Mouse (Mus musculus): ENCODE results near the gene Itprip.

The Itprip gene

DNA sequence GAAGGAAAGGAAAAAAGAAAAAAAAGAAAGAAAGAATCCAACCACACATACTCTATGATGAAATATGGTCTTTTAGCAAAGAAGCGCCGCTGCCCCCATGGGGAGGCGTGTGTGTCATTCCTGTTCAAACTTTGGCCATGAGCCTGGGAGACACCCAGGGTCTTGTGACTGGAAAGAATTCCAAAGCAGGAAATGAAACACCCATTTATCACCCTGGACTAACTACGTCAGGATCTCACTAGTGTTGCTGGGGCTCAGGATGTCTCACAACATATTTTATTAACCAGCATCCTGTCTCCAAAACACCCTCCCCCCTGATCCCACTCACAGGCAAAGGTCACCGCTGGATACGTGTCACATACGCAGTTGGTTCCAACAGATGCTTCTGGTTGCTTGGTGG is 32.5 kb downstream of the Itprip start:
- intact Hi-C loops (cut with DNase I) = no loop called here

DNA sequence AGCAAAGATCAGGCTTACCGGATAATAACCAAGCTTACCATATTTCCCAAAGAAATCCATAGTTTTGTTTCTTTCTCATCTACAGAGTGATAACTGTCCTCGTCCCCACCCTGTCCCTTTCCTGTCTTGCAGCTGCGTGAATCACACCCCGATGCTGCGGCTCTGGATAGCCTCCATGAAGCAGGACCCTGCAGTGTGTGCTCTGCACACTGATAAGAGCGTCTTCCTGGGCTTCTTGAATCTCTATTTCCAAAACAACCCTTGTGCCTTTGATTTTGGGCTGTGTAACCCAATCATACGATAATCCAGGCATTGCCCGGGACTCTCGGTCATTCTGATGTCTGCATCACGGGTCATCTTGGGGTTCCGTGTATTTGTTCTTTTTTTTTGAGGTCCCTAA is 33.2 kb downstream of the Itprip start:
- intact Hi-C loops (cut with DNase I) = no loop called here

DNA sequence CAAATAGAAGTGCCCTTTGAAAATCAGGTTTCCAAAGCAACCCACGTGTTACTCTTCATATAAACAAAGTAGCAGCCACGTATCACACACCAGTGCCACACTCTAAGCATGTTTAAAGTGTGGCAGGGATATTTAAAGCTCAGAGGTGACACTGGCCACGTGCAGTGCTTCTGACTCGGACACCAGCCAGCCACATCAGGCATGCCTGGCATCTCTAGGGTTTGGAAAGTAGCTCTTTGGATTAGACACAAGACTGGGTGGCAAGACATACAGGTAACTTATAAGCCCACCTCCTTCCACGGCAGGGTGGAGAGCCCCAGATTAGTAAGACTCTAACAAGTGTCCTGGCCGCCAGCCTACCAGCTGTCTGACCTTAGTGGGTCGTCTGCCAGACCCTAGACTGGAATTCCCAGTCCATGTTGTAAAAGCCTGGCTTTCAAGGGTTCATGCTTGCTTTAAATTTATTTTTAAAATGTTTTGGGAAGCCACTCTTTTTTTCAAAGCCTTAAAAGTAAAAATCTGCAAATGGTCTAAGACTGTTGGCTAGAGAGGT is 33.8 kb downstream of the Itprip start:
- intact Hi-C loops (cut with DNase I) = no loop called here

DNA sequence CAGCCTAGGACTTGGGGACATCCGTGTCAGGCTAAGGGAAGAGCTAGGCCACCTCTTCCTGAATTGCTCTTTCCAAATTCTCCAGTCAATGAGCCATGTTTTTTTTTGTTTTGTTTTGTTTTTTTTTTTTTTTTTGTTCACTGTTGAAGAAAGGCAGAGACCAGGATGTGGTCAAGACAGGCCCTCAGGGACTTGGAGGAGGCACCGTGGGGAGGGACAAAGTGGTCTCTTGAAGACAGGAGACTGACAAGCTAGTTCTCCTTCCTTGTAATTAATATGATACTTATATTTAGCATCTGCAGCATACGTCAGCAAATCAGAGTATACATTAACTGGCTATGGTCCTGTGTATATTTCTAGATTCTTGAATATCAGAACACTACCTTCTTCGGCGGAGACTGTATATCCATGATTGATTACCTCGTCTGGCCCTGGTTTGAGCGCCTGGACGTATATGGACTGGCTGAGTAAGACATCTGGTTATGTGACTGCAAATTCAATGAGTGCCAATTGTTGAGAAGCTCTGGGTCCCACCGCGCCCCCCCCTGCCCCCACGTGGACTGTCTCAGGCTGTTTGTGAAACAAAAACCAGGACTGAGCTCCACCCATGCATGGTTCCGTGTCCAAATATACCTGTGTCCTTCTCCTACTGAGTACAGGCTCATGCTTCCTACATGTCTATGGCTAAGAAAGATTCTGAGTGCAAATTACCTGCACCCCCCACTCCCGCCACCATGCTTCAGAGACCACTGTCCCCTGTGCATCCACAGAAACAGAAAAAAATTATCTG is 34.6 kb downstream of the Itprip start:
- intact Hi-C loops (cut with DNase I) = no loop called here

DNA sequence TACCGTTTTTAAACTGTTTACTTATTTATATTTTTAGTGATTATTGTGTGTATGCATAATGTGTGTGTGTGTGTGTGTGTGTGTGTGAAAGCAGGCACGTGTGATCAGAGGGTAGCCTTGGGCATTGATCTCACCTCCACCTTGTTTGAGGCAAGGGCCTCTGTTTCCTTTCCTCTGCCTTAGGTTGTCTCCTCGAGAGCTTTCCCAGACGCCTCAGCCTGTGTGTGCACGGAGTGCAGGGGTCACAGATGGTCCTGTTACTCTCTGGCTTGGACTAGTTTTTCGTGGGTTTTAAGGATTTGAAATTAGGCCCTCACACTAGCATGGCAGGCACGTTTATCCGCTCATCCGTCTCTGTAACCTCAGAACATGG is 36.2 kb downstream of the Itprip start:
- intact Hi-C loops (cut with DNase I) = loop anchor here (1.0 kb wide), 1 partner anchor 49 kb away; no protein-coding TSS in a partner anchor

DNA sequence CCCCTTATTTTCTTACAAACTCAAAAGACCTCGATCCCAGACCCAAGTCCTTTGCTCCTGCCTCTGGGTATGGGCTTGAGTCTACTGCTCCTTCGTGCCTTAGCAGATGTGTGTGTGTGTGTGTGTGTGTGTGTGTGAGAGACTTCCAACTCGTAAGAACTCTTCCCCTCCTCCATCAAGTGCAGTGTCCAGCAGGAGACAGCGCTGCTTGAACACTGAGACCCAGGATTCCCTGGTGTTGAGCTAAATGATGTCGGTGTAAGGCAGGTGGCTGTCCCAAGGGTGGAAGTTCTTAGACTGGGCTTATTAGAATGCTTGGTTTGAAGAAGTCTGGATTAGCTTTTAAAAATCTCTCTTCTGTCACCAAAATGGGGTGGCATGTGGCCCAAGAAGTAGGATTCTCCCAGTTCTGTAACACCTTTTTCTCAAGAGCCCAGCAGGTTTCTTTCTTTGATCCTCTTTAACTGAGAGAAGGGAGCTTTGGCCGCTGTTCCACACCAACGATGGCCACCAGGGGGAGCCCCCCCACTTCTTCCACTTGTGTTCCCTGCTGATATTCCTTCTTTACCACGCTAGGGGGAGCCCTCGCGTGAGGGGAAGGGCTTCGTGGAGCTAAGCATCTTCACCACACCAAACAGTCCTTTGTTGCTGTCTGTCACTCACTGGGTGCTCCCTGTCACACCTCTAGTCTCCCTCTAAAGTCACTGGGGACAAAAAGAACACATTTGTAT is 36.8 kb downstream of the Itprip start:
- intact Hi-C loops (cut with DNase I) = loop anchor here (1.0 kb wide), 1 partner anchor 50 kb away; no protein-coding TSS in a partner anchor

DNA sequence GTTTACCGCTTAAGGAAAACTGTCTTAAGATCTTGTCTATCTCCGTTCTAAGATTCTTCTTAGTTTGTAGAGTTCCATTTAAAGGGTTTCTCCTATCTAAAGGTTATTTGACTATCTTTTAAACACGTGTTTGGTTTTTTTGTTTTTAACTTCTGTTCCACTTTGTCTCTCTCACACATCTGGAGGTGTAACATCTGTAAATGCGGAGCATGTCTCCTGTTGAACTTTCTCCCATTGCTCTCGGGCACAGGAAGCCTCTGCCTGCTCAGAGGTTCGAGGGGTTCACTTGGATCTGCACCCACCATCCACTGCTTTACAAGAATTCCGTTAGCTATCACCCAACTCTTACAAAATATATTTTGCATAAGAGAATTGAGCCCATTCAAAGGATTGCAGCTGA is 37.6 kb downstream of the Itprip start:
- intact Hi-C loops (cut with DNase I) = no loop called here

DNA sequence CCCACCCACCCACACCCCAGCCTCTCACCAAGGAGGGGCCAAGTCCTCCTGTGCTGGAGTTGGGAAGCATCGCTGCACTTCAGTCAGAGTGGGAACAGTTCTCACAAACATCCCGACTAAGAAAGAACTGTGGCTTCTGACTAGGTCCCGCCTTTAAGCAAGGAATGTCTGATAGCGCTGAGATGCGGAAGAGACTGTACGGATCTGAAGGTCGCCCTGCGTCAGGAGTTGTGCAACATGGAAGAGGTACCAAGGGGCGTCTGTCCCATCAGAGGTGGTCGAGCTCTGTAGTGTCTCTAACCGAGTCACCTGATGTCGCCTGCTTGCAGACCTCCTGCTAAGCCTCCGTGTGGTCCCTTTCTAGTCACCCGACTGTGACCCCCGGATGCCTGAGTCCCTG is 42.8 kb downstream of the Itprip start:
- intact Hi-C loops (cut with DNase I) = no loop called here

DNA sequence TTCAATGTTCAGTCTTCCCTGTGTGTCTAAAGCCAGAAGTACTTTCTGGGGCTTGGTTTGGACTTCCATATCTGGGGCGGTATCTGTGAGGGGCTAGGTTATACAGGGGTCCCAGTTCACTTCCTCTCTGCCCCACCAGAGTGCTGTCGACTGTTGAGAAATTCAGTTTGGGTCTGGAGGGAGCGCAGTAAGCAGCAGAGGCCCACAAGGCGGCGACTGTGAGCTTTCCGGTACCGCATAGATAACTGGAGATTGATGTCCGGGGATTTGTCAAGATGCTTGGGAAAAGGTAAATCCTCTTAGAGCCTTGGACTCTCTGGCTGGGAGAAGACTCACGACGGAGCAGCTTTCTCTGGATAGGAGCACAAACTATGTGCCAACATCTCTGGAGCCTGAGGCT is 47.6 kb downstream of the Itprip start:
- intact Hi-C loops (cut with DNase I) = no loop called here

DNA sequence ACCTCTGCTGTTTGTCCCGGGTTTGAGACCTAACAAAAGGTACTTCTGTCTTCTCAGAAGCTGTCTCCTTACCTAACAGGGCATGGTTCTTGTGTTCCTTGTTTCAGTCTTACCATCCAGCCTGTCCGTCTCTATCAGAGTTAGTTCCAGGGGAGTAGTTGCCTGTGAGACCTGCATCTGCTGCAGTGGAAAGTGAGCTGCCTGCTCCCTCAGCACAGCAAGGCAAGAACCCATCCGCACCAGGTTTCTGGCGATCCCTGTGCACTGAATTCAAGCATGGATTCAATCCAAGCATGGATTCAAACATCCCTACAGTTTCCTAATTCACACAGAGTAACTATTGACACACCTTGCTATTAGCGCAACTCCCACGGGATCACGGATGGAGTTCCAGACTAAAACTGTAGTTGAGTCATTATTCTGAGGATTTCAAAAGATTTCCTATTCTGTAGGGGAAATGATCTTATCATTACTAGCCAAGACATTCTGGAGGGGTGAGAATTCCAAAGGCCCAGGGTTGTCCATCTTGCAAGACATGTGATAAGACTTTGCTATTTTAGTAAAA is 48.9 kb downstream of the Itprip start:
- intact Hi-C loops (cut with DNase I) = no loop called here

DNA sequence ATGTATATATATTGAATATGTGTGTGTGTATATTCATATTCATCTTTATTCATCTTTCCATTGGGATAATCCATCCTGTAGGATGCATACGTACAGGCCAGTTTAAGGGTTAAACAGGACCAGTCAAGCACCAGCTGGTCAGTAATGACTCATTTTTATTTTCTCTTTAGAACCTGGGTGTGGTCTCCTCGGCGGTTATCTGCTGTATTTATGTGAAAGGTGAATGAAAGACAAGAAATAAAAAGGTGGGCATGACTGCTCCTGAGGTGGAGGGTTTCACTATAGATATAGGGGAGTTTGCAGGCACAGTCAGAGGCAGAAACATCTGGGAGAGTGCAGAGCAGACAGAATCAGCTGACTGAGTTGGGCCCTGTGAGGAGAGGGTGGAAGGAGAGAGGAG is 49.6 kb downstream of the Itprip start:
- intact Hi-C loops (cut with DNase I) = no loop called here

DNA sequence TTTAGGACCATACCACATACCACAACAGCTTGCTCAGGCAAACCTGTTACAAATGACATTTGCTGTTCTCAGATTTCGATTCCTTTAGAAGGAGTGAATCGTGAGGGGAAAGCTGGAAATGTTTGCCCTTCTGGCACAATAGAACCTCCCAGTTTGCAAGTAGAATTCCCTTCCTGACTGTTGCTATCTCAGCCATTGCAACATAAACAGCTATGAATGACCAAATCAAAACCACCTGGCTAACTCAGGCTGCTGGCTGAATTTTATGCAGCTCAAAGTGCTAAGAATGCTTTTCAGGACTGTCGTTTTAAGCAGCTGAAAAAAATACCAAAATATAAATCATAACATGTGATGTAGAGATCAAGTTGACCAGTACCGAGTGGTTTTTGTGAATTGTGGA is 50.1 kb downstream of the Itprip start:
- intact Hi-C loops (cut with DNase I) = no loop called here

DNA sequence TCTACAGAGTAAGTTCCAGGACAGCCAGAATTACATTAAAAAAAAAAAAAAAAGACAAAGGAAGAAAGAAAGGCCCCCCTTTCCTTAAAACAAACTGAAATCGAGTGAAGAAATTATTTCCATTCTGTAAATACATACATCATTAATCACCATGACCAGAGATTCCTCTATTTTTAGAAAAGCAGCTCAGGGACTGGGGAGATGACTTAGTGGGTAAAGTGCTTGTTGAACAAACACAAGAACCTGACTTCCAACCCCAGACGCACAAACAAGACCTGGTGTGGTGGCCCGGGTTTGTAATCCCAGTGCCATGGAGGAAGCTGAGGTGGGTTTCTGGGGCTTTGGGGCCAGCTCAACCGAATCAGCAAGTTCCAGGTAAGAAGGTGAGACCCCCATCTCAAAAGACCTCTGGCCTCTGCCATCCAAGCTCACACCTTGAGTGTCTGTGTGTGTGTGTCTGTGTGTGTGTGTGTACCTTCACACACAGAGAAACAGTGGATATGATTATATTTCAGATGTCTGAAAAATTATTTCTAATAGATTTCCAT is 51.4 kb downstream of the Itprip start:
- intact Hi-C loops (cut with DNase I) = no loop called here

DNA sequence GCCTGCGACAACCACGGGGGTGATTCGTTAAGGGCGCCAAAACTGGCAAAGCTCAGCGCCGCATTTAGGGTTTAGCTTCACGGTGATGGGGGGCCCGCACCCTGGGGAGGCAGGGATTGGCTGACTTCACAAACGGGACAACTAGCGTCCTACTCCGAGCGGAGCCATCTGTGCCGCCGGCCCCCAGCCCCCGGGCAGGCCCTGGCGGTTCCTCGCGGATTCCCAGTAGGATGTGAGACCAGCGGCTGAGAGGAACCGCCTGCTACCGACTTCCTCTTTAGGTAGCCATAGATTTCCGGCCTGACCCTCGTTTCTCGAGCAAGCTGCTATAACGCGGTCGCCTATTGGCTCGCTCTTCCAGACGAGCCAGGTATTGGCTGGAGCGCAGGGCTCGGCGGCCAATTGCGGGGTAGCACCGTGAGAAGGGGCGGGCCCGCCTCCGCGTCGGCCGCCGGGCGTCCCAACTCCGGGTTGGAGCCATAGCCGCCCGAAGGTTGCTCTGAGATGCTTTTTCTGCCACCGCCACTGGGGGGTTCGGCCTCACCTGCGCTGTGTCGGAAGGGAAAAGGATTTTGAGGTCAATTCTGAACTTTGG is 53.6 kb downstream of the Itprip start, which contains the start of gene Gsto2:
TSS of gene Gsto2 (plus strand) at position 182 of the 595 bp plus-strand sequence.
- intact Hi-C loops (cut with DNase I) = no loop called here

DNA sequence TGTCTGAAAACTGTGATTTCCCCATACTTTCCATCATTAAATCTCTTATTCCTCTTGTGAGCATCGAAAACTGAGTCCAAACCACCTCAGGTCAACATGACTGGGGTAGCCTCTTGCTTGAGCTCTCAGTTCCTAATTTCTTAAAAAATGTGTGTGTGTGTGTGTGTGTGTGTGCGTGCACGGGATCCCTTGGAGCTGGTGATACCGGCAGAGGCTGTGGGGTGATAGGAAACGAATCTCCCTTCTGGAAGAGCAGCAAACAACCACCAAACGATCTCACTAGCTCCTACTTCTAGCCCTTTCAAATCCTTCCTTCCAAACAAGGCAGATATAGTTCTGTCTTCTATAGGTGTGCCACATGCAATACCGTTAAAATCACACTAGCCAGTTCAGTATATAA is 54.4 kb downstream of the Itprip start:
- intact Hi-C loops (cut with DNase I) = no loop called here

DNA sequence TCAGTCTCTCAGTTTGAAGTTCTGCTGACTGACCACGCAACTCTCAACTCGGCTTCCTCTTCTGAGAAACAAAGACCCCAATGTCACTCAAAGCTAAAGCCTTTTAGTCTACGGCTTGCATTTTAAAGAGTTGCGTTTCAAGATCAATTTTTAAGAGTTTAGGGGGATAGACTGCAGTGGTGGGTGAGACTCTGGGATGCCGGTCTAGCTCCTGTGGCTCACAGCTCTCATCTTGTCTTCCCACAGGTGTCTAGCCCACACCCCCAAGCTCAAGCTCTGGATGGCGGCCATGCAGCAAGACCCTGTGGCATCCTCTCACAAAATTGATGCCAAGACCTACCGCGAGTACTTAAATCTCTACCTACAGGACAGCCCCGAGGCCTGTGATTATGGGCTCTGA is 55.0 kb downstream of the Itprip start:
- intact Hi-C loops (cut with DNase I) = no loop called here

DNA sequence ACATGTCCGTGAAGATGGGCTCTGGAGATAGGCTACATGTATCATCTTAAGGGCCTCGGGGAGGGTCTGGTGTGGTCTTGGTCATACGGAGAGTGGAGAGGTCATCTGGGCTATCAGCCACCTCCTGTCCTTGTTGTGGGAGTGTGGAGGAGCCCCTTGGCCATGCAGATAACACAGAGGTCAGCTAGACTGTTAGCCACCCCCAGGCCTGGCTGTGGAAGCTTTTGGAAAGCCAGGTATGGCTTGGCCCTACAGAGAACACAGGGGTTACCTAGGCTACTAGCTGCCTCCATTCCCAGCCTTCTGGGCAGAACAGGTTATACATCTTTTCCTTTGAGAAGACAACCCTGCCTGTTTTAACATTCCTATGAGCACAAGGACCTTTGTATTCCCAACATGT is 56.5 kb downstream of the Itprip start:
- intact Hi-C loops (cut with DNase I) = no loop called here

DNA sequence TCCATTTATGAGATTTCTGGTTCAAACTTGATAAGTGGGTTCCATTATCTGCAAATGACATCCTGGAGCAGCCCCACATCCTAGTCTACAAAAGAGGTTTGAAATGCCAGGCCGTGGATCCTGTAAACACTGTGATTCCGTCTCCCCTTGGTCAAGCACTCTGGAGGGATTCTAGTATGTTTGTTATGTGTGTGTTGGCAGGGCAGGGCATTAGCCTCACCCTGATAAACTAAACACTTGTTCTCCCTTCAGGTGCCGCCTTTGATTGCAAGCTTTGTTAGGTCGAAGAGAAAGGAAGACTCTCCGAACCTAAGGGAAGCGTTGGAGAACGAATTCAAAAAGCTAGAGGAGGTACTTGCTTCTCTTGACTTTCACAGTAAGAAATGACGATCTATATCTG is 59.9 kb downstream of the Itprip start:
- intact Hi-C loops (cut with DNase I) = no loop called here

DNA sequence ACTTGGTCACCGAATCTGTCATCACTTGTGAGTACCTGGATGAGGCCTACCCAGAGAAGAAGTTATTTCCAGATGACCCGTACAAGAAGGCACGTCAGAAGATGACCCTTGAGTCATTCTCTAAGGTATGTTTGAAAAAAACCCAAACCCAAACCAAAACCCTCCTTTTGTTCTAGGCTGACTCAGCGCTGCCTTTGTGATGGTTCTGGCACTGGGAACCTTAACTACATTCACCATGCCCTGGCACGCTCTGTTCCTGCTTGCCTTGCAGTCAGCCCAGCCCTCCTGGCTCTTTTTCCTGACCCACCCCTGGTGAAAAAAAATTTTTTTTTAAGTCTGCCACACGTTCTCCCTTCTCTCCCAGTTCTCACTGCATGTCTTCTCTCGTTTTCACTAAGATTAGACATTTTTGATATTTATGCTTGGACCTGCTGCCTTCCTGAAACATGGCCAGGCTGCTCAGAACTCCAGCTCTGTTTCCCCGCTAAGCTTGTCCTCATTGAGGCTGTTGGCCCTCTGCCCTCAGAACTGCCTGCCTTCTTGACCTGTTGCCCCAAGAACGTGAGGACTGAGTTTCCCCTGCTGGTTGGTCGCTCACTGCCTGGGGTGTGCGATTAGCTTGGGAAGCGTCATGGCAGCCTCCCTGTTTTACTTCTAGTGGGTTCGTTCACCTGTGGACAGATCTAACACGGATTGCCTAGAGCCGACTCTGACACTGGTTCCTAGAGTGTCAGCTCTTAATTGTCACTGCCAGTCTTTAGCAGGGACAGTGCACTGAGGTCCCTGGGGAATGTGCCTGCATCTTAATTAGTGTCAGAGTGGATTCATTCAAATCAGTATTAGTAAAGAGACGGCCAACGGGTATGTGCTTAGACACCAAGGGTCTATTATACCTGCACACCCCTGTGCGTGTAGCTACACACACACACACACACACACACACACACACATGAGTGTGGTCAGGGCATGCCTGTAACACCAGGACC is 60.8 kb downstream of the Itprip start:
- intact Hi-C loops (cut with DNase I) = no loop called here
